Mouse (Mus musculus) embryo, embryonic 10 days (tissue): Measurements from ENCODE around the gene Utp3.
A peak's percentile ranks its signal among the peaks of the same experiment; 100 is the strongest.

Source experiments
- DNase-seq: peaks from one replicate; pipeline ENCODE4 v3.0.0-alpha.2; 2015; ENCODE audit warnings: low spot score

Utp3 gene

DNA sequence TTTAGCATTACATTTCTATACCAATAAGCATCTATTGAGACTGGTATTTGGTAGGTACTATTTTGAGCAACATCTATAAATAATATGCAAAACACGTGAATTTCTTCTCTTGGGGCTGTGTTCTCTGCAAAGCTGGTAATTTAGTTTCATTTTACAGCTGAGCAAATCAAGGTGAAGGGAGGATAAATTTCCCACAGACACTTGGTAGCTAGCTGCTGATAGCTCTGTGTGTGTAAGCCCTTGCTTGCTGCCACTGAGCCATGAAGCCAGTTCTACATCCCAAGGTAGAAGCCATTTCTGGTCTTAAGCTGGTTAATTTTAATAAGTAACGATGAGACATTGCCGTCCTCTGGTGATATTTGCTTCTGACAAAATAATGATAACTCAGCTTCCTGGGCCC, 20.6 kb downstream of the Utp3 start:
- DNase-seq = no peak

DNA sequence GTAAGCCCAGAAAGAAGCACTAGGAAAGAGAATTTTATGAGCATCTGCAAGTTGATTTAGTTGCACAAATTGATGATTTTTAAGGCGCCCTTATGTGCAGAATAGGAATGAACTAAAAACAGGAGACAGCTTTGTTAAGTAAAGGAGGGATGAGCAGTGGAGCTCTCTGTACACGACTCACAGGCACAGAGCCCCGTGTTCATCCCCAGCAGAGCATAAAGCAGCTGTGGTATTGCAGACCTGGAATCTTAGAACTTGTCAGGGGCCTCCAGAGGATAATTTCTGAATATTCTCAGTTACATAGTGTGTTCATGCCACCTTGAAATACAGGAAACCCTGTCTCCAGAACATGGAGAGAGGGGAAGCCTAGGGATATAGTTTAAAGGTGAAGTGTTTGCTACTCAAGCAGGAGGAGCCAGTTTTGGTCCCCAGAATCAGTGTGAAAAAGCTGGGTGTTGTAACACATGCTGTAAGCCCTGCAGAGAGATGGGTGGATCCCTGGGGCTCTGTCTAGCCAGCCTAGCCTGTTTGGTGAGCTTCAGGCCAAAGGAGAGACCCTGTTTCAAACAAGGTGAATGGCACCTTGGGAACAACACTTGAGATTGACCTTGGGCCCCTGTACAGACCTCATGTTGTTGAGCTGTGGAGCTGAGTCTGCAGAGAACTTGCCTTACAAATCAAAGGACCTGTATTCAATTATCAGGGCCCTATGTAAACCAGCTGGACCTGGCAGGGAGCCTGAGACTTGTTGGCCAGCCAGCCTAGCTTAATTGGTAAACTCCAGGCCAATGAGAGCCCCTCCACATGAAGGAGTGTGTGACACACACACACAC, 21.5 kb downstream of the Utp3 start:
- no peak for DNase-seq

DNA sequence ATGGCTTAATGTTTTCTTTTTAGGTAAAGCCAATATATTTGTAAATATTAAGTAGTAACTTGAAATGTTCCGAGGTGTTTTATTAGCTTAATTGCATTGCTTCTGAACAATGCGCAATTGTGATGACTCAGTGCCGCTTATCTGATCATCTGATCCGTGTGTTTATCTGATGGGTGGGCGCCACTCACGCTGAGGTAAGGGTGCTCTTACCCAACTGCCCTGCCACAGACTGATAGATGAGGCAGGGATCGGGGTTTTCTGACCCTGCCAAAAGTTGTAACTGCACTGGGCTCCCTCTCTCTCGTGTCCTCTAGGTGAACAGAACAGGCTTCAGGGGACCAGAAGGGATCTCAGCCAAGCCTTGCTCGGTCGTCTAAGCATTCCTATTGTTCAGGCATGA, 26.4 kb downstream of the Utp3 start:
- DNase-seq = no peak

DNA sequence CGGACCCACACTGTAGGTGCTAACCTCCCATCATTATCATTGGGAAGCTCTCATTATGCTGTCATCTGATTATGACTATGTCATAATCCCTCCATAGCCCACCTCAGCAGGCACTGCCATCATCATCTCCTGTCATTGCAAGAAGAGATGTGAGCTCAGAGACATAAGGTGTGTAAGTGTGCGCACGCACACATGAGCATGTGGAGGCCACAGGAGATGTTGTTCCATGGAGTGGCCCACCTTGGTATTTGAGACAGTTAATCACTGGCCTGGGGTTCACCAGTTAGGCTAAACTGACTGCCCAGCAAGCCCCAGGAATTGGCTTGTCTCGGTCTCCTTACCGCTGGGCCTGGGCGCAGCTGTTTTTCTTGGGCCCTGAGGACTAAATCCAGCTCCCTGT, 27.1 kb downstream of the Utp3 start:
- DNase-seq = no peak

DNA sequence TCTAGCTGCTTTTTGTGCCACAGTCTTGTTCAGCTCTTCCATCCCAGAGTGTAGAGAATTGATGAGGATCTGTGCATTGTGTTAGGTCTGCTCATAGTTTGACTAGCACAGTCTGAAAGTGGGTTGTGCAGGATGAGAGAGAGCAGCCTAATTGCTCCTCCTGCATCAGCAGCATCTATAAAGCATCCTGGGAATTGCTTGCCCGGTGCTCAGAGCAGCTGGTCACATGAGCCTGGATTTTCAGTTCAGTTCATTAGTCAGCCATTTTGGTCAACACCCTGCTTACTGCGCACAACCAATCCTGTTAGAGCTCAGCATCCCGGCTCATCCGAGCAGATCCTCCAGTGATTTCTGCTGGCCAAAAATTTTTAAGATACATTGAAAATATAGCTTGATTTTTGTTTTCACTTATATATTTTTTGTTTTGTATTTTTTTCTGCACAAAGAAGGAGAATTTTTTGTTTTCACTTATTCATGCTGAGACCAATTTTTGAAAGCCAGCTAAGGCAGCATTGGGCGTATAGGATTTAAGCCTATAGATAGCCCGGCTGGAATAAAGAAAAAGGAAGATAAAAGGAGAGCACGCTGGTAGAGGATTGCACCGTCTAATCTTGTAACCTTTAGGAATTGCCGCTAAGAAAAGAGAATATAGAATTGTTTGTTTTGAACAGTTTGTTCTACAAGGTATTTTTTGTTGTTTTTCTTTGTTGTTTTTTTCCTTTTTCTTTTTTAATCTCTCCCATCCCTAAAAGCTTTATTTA, 29.2 kb downstream of the Utp3 start:
- DNase-seq = peak; percentile 82

DNA sequence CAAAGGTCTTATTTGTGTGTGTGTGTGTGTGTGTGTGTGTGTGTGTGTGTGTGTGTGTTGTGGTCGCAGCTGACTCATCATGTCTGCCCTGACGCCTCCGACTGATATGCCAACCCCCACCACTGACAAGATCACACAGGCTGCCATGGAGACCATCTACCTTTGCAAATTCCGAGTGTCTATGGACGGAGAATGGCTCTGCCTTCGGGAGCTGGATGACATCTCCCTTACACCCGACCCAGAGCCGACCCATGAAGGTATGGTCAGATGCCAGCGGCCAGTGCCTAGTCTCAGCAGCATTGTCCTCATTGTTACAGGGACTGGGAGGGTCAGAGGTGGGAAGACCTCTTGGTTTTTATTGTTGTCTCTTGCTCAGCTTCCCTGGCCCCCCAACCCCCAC, 29.8 kb downstream of the Utp3 start:
- peak; percentile 58 for DNase-seq

DNA sequence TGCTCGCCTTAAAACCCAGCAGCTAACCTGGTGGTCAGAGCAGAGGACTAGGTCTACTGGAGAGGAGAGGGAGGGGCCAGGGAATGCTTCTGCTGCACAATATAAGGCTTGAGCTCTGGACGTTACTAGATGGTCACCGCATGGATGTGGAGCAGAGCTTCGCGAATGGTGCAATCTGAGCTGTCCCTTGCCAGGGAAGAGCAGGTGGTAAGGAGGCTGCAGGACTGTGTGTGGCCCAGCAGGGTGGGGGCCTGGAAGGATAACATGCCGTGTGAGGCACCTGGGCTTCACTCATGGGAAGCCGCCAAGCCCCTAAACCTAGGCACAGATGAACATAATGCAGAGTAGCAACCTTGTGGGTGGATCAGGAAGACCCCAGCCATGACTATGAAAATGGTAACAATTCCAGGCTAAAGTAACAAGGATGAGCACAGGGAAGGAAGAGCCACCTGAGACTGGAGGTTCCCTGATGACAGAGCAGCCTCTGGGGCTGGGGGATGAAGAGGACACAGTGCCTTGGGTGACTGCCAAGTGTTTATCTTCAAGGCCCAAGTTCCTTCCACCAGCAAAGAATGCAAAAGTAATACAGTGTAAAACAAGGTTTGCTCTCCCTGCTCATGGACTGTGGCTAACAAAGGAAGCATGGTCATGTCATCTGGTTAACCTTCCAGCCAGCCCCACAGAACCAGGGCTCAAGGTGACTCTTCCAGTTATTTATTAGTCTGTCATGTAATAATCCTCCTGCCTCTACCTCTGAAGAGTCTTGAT, 32.3 kb downstream of the Utp3 start:
- DNase-seq = no peak

DNA sequence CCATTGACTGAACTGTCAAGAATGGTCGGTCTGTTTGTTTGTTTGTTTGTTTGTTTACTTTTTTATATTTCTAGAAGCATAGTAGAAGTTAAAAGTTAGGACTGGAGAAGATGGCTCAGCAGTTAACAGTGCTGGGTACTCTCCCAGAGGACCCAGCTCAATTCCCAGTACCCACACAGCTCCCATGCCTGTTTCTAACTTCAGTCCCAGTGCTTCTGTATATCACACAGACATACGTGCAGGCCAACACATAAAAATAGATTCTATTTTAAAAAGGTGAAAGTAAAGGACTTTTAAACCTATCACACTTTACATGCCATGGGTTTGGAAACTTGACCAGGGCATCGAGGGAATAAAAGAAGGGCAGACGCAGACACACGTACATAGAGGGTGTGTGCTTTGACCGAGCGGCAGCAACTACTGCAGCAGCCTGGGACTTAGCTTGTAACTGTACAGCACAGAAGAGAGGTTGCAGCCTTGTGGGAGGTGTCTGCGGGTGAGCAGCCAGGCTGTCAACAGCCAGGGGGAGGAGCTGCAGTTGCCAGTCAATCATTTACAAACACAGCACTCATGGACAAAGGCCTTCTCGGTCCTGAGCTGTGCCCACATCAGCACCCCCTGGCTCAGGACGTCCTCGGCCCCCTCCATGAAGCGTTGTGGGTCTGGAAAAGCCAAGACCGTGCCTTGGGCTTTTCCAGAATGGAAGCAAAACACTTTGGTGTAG, 33.1 kb downstream of the Utp3 start:
- peak; percentile 62 for DNase-seq

DNA sequence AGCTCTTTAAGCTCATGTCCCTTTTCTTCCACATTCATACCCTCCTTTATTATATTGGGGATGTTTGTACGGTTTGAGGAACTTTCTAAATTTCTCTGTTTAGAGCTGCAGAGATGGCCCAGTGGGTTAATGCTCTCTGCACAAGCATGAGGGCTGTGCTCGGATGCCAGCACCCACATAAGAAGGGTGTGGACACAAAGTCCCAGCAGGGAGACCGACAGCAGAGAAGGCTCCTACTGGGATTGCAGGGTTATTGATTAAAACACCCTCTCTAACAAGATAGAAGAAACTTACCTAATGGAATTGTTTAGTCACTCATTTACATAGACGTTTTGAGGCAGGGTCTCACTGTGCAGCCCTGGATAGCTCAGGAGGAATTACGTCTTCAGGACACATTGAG, 34.2 kb downstream of the Utp3 start:
- no peak for DNase-seq

DNA sequence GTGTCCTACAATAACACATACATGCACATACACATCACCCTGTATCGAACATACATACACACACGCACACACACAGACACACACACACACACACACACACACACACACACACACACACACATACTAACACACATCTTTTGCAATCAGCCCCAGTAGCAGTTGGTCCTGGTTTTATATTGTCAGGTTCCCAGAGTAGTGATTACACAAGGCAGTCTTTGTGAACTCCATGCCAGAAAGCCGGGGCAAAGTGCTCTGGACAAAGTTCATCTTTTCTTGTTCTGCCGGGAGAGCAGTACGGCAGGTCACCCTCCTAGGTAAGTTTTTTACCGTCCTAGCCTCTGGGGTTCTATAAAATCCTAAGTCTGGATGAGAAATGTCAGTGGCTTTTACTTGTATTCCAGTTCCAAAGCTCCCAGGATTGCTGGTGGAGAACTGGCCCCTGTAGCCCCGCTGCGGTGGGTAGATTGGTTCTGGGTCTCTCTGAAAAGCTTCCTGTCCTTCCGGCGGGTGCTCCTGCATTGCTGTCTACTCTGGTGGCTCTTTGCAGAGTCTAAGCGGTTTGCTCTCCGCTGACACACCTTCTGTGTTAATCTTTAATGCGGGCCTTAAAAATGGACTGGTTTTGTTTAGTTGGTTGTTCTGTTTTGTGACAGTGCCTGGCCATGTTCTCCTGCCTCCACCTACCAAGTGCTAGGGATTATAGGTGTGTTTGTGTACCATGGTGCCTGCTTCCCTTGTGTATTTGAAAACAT, 39.3 kb downstream of the Utp3 start:
- no peak for DNase-seq

DNA sequence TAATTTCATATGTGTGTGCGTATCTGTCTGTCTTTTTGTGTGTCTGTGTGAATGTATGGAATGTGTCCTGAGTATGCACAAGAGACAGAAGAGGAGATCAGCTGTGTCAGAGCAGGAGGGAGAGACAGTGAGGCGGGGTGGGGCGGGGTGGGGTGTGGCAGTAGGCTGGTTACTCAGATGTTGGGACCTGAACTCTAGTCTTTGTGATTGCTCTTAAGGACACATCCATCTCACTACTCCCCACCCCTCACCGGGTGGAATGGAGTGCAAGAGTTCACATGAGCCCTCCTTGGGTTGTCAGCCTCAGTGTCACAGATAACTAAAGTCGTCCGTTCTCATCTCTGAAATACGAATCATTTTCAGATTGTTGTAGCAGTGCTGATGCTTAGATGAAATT, 39.9 kb downstream of the Utp3 start:
- no peak for DNase-seq

DNA sequence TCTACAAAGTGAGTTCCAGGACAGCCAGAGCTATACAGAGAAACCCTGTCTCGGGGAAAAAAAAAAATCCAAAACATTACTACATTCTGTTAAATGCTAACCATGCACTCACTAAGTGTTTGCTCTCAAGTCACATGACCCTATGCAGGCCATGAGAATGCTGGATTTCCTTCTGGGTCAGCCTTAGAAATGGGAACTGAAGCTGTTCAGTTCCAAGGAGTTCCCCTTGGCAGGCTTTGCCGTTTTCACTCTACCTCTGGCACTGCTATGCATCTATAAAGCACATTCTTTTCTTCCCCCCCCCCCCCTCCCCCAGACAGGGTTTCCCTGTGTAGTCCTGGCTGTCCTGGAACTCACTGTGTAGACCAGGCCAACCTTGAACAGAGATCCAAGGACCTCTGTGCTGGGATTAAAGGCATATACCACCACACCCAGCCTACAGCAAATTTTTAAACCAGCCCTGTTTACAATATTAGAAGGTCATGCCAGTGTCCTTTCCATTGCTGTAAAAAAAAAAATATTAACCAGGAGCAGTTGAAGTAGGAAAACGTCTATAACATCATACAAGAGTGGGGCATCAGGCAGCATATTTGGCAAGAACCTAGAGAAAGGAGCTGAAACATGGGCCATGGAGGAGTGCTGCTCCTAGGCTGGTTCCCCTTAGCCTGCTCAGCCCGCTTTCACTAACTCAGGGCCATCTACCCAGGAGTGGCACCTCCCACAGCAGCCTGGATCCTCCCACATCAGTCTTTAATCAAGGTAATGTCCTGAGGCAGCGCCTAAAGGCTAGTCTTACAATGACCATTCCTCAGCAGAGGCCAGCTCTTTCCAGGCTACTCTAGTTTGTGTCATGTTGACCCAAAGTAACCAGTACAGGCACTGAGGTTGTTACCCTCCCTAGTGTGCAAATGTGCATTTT, 41.5 kb downstream of the Utp3 start:
- DNase-seq = no peak

DNA sequence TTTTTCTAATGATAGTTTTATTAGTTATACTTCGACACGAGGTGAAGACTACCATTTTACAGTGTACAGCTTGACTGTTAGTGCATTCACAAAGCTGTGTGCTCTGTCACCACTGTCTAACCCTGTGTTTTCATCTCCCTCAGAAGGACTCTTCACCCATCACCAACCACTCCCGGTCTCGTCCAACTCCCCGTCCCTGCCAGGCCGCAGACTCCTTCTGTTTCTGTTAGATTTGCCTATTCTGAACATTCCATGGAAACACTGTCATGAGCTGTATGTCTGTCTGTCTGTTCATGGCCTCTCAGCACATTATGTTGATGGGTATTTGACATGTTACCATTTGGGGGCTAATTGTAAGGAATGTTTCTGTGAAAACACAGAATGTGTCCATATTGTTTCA, 44.7 kb downstream of the Utp3 start:
- no peak for DNase-seq

DNA sequence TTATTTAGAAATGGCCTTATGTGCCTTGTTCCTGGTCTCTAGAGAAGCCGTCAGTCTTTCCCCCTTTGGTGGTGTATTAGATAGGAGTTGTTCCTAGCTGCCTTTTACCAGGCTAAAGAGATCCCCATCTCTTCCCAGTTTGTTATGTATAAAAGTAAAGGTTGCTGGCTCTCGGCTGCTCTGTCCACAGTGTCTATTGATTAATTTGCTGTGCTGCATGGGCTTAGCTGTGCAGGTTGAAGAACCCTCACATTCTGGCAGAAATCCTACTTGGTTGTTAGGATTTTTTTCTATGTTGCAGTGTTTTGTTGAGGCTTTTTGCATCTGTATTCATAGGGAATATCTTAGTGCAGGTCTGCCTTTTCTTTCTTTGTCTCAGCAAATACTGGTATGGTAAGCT, 47.8 kb downstream of the Utp3 start:
- no peak for DNase-seq

DNA sequence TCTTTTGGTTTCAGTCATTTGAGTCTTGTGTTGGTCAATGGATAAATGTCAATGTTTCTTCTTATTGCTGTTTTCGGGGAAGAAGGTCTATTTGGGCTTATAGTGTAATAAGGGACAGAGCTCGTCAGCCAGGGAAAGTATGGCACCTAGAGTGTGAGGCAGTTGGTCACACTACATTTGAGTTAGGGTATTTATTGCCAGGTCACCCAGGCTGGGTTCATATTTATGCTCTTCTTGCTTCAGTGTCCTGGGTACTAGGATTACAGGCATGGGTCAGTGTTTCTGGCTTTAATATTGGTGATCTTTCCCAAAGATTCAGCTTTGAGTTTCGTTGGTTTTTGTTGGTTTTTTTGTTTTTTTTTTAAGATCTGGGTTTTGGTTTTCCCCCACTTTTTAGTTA, 48.5 kb downstream of the Utp3 start:
- DNase-seq = no peak

DNA sequence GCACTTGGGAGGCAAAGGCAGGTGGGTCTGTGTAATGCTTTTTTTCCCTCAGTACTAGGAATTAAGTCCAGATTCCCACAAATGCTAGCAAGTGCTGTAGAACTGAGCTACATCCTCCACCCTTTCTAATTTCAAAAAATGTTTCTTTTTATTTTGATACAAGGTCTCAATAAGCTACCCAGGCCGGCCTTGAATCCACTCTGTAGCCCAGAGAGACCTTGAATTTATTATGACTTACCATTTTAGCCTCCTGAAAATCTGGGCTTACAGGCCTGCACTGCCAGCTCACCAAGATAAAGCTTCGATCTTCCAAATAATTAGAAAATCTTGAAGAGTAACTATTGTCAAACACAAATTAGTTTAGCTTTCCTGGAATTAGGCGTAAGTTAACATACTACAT, 49.8 kb downstream of the Utp3 start:
- no peak for DNase-seq

DNA sequence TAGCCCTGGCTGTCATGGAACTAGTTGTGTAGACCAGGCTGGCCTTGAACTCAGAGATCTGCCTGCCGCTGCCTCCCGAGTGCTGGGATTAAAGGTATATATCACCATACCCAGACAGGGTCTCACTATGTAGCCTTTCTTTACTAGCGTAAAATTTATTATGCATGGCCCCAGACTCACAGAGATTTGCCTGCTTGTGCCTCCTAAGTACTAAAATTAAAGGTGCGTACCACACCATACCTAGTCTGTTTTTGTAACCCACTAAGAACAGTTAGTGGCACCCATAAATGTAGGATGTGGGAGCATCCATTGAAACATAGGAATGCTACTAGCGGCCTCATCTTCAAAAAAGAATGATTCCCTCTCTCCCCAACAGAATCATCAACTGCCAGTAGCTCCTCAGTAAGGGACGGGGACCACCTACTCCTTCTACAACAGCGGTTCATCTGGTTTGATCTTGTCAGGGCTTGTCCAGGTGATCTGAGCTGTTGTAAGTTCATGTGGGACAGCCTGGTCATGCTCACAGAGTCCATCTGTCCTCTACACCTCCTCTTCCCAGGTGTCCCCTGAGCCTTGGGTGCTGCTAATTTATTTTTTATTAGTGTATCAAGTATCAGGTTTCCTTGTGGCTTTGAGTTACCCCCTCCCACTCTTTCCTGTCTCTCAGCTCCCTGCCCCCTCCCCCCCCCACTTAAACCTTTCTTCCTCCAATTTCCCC, 50.5 kb downstream of the Utp3 start:
- DNase-seq = no peak
